Mouse (Mus musculus): ENCODE results near the gene Iqgap1. TPM values are rescaled to one million over a fixed set of nuclear protein-coding genes. Genes with fewer than 3 reads are reported as not detected.

The Iqgap1 gene
- polyA plus RNA-seq, 1 experiment from 2014 or later, result 75.3 TPM

GRCm38 (mm10) chr7:80745250-80745649 is 80.5 kb downstream of the Iqgap1 start:
- Histone ChIP-seq H3K9ac (no peak overlapping the region), H3K27ac (replicated peaks) (peak overlapping the region; percentile 49; the same call in 1 of the 2 replicates), H3K9me3 (replicated peaks) (no peaks in the 10 kb centered on the region), H3K4me2 (replicated peaks) (no peak overlapping the region), H3K4me3 (replicated peaks) (no peak overlapping the region), H3K36me3 (peaks cover 67% of the 10 kb centered on the region), H3K4me1 (peaks cover 35% of the 10 kb centered on the region), H3K27me3 (no peaks in the 10 kb centered on the region)
- WGBS, result 21% methylated on average over 9 of the region's 9 CpGs
- ATAC-seq (ENCODE audit: insufficient number of reproducible peaks, low FRiP score, low TSS enrichment, low read depth), result peak; percentile 61; the same call in 1 of the 2 replicates

DNA sequence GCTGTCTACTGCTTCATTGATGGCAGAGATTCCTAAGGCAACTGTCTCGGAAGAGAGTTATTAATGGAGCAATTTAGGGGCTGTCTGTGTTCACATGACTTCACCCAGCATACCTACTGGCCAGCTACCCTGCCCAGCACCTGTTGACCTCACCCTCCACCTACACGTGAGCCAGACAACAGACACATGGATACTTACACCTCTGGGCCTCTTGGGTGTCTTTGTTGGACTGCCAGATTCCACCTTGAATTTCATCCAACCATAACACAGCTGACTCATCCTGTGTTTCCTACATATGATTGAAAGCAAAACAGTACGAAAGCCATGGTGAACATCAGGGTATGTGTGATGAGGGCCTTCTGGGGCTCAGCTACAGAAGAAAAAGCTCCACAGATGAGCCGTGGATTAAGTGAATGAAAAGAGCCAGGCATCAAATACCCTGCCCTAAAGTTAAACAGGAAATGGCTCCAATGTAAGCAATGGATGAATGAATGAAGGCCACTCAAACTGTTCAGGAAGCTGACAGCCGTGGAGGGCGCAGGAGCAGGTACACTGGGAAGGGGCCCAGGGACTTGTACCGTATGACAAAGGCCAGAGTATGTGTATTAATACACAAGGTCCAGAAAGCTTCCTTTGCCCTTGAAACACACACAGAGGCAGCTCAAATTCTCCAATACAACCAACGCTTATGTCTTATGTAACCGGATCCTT is 81.7 kb downstream of the Iqgap1 start:
- H3K4me2 ChIP-seq (replicated peaks), result no peak overlapping the region
- H3K36me3 ChIP-seq, result peaks cover 67% of the 10 kb centered on the region
- no peak overlapping the region for H3K9ac ChIP-seq
- H3K9me3 ChIP-seq (replicated peaks), result no peaks in the 10 kb centered on the region
- 60% methylated on average over 9 of the region's 9 CpGs for WGBS
- no peak for ATAC-seq (ENCODE audit: insufficient number of reproducible peaks, low FRiP score, low TSS enrichment, low read depth)
- H3K27me3 ChIP-seq, result no peaks in the 10 kb centered on the region
- H3K4me3 ChIP-seq (replicated peaks), result no peak overlapping the region
- H3K4me1 ChIP-seq, result peaks cover 35% of the 10 kb centered on the region
- peak overlapping the region; percentile 34; the same call in 1 of the 2 replicates for H3K27ac ChIP-seq (replicated peaks)

DNA sequence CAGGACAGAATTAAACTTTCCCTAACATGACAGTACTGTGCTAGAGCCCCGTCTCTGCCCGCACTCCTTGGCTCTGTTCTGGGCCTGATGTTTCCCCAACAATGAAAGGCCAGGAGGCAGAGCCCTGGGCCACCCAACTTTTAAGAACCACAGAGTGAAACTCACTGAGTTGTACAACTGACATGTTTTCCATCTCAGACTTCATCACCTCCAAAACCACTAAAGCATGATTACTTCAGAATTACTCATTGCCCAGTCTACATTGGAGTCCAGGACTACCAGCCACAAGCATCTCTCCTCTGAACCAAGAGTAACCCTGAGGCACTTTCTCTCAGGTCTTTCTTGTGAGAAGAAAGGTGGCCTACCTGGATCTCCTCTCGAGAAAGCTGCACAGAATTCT is 83.1 kb downstream of the Iqgap1 start:
- WGBS, result 87% methylated on average over 3 of the region's 3 CpGs
- Histone ChIP-seq H3K4me3 (replicated peaks) (no peak overlapping the region), H3K36me3 (peaks cover 67% of the 10 kb centered on the region), H3K9me3 (replicated peaks) (no peaks in the 10 kb centered on the region), H3K27ac (replicated peaks) (no peak overlapping the region), H3K4me1 (peaks cover 35% of the 10 kb centered on the region), H3K9ac (no peak overlapping the region), H3K4me2 (replicated peaks) (no peak overlapping the region), H3K27me3 (no peaks in the 10 kb centered on the region)
- ATAC-seq (ENCODE audit: insufficient number of reproducible peaks, low FRiP score, low TSS enrichment, low read depth), result no peak

DNA sequence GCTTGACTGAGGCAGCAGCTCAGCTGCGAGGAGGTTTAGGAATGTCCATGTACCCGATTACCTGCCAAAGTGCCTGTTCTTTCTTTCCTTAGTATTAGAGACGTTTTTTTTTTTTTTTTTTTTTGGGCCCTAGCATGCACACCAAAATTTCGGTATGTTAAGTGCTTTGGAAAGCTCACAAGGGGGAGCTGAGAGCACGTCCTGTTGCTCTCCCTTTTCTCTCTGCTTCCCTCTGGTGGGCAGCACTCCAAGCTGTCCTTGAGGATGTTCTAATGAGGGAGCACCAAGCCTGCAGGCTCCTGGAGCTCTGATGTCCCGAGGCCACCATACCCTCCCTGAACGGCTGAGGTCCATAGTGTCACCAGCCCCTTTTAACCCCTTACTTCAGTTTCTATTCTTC is 84.8 kb downstream of the Iqgap1 start:
- Histone ChIP-seq H3K27me3 (no peaks in the 10 kb centered on the region), H3K4me1 (peaks cover 18% of the 10 kb centered on the region), H3K36me3 (peaks cover 77% of the 10 kb centered on the region), H3K9me3 (replicated peaks) (no peaks in the 10 kb centered on the region), H3K4me3 (replicated peaks) (no peak overlapping the region), H3K27ac (replicated peaks) (no peak overlapping the region), H3K9ac (no peak overlapping the region), H3K4me2 (replicated peaks) (no peak overlapping the region)
- ATAC-seq (ENCODE audit: insufficient number of reproducible peaks, low FRiP score, low TSS enrichment, low read depth), result no peak
- WGBS, result 26% methylated on average over 7 of the region's 7 CpGs

DNA sequence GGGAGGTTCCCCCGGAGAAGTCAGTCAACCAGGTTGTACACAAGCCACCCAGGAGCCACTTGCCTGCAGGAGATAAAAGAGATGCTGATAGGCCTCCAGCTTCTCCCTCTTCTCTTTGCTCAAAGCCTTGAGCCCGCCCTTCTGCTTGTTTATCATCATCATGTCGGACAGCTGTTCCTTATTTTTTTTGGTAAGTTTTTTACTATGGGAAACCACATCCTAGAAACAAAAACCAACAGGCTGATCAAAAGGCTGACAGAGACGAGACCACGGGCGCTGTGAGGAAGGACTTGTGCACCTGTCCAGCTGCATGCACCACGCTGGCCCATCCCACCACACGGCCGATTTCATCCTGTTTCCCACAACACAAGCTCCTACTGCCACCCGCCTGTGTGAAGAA is 89.6 kb downstream of the Iqgap1 start:
- ATAC-seq (ENCODE audit: insufficient number of reproducible peaks, low FRiP score, low TSS enrichment, low read depth), result no peak
- Histone ChIP-seq H3K27me3 (no peaks in the 10 kb centered on the region), H3K36me3 (peaks cover 84% of the 10 kb centered on the region), H3K9ac (no peak overlapping the region), H3K4me1 (no peaks in the 10 kb centered on the region), H3K9me3 (replicated peaks) (no peaks in the 10 kb centered on the region), H3K4me2 (replicated peaks) (no peak overlapping the region), H3K27ac (replicated peaks) (no peak overlapping the region), H3K4me3 (replicated peaks) (no peak overlapping the region)
- 67% methylated on average over 10 of the region's 10 CpGs for WGBS

DNA sequence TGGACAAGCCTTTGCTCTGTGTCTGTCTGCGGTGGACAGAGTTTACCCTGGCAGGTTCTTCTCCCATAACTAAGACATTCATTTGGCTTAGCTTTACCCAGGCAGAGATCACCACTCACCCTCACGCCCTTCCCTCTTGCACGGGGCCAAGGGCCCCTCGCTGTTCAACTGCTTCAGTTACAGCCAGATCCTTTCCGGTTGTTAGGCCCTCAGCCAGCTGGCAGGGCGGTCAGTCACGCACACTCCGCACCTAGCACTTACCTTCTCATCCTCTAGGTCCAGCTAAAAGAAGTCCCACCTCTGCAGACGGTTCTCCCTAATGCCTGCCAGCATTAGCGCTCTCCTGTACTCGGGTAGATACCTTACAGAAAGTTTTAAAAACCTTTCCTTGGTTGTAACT is 92.8 kb downstream of the Iqgap1 start:
- WGBS, result 77% methylated on average over 11 of the region's 11 CpGs
- H3K9me3 ChIP-seq (replicated peaks), result no peaks in the 10 kb centered on the region
- peaks cover 77% of the 10 kb centered on the region for H3K36me3 ChIP-seq

GRCm38 (mm10) chr7:80729662-80730061 is 96.1 kb downstream of the Iqgap1 start:
- Histone ChIP-seq H3K4me3 (replicated peaks) (no peak overlapping the region), H3K4me2 (replicated peaks) (no peak overlapping the region), H3K9me3 (replicated peaks) (no peaks in the 10 kb centered on the region), H3K9ac (no peak overlapping the region), H3K27me3 (no peaks in the 10 kb centered on the region), H3K4me1 (no peaks in the 10 kb centered on the region), H3K36me3 (peaks cover 81% of the 10 kb centered on the region), H3K27ac (replicated peaks) (no peak overlapping the region)
- 23% methylated on average over 8 of the region's 8 CpGs for WGBS
- no peak; the same call in 1 of the 2 replicates for ATAC-seq (ENCODE audit: insufficient number of reproducible peaks, low FRiP score, low TSS enrichment, low read depth)

More for the DNA sequence above, 92.8 kb downstream of the Iqgap1 start:
- no peak overlapping the region for H3K4me2 ChIP-seq (replicated peaks)
- no peak overlapping the region for H3K9ac ChIP-seq
- H3K4me1 ChIP-seq, result no peaks in the 10 kb centered on the region
- H3K27ac ChIP-seq (replicated peaks), result no peak overlapping the region
- no peaks in the 10 kb centered on the region for H3K27me3 ChIP-seq
- ATAC-seq (ENCODE audit: insufficient number of reproducible peaks, low FRiP score, low TSS enrichment, low read depth), result no peak
- H3K4me3 ChIP-seq (replicated peaks), result no peak overlapping the region

- Histone ChIP-seq H3K9ac (no peak overlapping the region), H3K9me3 (replicated peaks) (no peaks in the 10 kb centered on the region), H3K36me3 (peaks cover 92% of the 10 kb centered on the region), H3K4me1 (no peaks in the 10 kb centered on the region), H3K27ac (replicated peaks) (no peak overlapping the region), H3K4me2 (replicated peaks) (no peak overlapping the region), H3K4me3 (replicated peaks) (no peak overlapping the region), H3K27me3 (no peaks in the 10 kb centered on the region)
- ATAC-seq (ENCODE audit: insufficient number of reproducible peaks, low FRiP score, low TSS enrichment, low read depth), result no peak
- WGBS, result 52% methylated on average over 9 of the region's 9 CpGs
Measured at GRCm38 (mm10) chr7:80721041-80721440, 104.7 kb downstream of the Iqgap1 start.

DNA sequence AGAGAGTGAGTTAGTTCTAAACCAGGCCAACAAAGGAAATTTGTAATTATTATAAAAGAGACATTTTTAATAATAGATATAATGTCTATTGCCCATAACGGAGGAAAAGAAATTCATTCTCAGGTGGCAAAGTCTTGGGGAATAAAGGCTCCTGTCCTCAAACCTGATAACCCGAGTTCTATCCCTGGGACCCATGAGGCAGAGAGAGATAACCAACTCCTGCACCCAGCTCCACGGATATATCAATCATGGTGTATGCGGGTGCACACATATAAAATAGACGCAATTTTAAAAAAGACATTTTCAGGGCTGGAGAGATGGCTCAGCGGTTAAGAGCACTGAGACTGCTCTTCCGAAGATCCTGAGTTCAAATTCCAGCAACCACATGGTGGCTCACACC is 106.2 kb downstream of the Iqgap1 start:
- Histone ChIP-seq H3K4me3 (replicated peaks) (no peak overlapping the region), H3K4me1 (no peaks in the 10 kb centered on the region), H3K27ac (replicated peaks) (no peak overlapping the region), H3K9me3 (replicated peaks) (no peaks in the 10 kb centered on the region), H3K4me2 (replicated peaks) (no peak overlapping the region), H3K27me3 (no peaks in the 10 kb centered on the region), H3K36me3 (peaks cover 91% of the 10 kb centered on the region), H3K9ac (no peak overlapping the region)
- no peak for ATAC-seq (ENCODE audit: insufficient number of reproducible peaks, low FRiP score, low TSS enrichment, low read depth)
- 96% methylated on average over 7 of the region's 7 CpGs for WGBS

DNA sequence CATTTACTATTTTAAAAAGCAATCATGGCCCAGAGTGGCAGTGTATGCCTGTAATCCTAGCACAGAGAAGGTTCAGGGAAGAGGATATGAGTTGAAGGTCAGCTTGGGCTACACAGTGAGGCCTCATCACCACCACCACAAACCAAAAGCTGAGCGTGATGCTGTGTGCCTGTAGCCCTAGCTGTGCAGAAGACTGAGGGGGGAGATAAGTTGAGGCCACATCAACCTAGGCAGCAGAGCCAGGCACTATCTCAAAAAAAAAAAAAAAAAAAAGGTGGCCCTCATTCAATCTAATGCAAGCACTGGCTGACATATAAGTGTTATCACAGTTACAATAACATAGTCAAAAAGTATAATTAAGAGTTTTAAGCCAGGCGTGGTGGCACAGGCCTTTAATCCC is 106.7 kb downstream of the Iqgap1 start:
- WGBS, result 87% methylated on average over 2 of the region's 2 CpGs
- Histone ChIP-seq H3K27me3 (no peaks in the 10 kb centered on the region), H3K4me1 (no peaks in the 10 kb centered on the region), H3K27ac (replicated peaks) (no peak overlapping the region), H3K36me3 (peaks cover 91% of the 10 kb centered on the region), H3K4me3 (replicated peaks) (no peak overlapping the region), H3K4me2 (replicated peaks) (no peak overlapping the region), H3K9ac (no peak overlapping the region), H3K9me3 (replicated peaks) (no peaks in the 10 kb centered on the region)
- ATAC-seq (ENCODE audit: insufficient number of reproducible peaks, low FRiP score, low TSS enrichment, low read depth), result no peak

GRCm38 (mm10) chr7:80718471-80718870 is 107.3 kb downstream of the Iqgap1 start:
- H3K27ac ChIP-seq (replicated peaks), result no peak overlapping the region

DNA sequence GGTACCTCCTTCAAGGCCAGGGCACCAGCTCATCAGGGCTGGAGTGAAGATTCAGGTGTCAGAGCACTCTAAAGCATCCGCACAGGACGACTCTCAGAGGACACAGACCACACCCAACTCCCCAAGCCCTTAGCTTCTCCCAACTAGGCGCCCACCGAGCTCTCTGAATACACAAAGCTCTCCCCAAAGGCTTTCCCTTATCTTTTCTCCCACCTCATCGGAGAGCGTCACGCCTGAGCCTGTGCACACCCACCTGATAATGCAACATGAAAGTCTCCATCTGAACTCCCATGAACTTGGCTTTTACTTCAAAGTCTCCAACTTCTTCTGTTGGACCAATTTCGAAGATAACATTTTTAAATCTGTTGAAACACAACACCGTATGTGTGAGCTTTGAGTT is 109.0 kb downstream of the Iqgap1 start:
- Histone ChIP-seq H3K9ac (no peak overlapping the region), H3K9me3 (replicated peaks) (no peaks in the 10 kb centered on the region), H3K4me1 (no peaks in the 10 kb centered on the region), H3K4me2 (replicated peaks) (no peak overlapping the region), H3K4me3 (replicated peaks) (no peak overlapping the region), H3K36me3 (peaks cover 89% of the 10 kb centered on the region), H3K27me3 (no peaks in the 10 kb centered on the region), H3K27ac (replicated peaks) (no peak overlapping the region)
- no peak for ATAC-seq (ENCODE audit: insufficient number of reproducible peaks, low FRiP score, low TSS enrichment, low read depth)
- WGBS, result 88% methylated on average over 9 of the region's 9 CpGs

More at GRCm38 (mm10) chr7:80718471-80718870, 107.3 kb downstream of the Iqgap1 start:
- Histone ChIP-seq H3K27me3 (no peaks in the 10 kb centered on the region), H3K9me3 (replicated peaks) (no peaks in the 10 kb centered on the region), H3K4me2 (replicated peaks) (no peak overlapping the region), H3K9ac (no peak overlapping the region), H3K4me1 (no peaks in the 10 kb centered on the region), H3K4me3 (replicated peaks) (no peak overlapping the region), H3K36me3 (peaks cover 91% of the 10 kb centered on the region)
- no peak for ATAC-seq (ENCODE audit: insufficient number of reproducible peaks, low FRiP score, low TSS enrichment, low read depth)
- WGBS, result 83% methylated on average over 8 of the region's 8 CpGs

Measured in embryonic facial prominence, embryonic 15.5 days (tissue).